Mouse (Mus musculus) megakaryocyte-erythroid progenitor cell, adult 5-6 weeks (primary cell): Measurements from ENCODE around the gene Krtap19-5. TPM values are rescaled to one million over a fixed set of nuclear protein-coding genes. Genes with fewer than 3 reads are reported as not detected.

Experiments
- ATAC-seq: replicated peaks from 2 replicates; pipeline ENCODE4 v1.8.0; 2016; ENCODE audit warnings: mild to moderate bottlenecking, inconsistent platforms; ENCODE audit not compliant: severe bottlenecking, poor library complexity, low FRiP score, low TSS enrichment
- total RNA-seq, 2 experiments: library from RNA; stranded (forward) in 1 of 2; stranded (reverse) in 1 of 2; fragments of 200-1000, 215-1000 nt in 1 of 2; fragments of >200 nt in 1 of 2; fragmentation: Nextera tagmentation in 1 of 2; gene quantifications; 2 replicates each; pipeline ENCODE4 v1.2.3; 2014 to 2017

Gene Krtap19-5
- total RNA-seq (2014; fragmentation: Nextera tagmentation) = not detected in 2 replicates
- not detected in 2 replicates for total RNA-seq (2017)

- ATAC-seq = no peak
These were observed at the start of gene Krtap19-5 for GRCm38 (mm10) chr16:88896357-88896756. Gene Krtap19-5, minus strand, starts transcription at chr16:88896457.

- no peak for ATAC-seq
These were observed 44.8 kb upstream of the Krtap19-5 start for GRCm38 (mm10) chr16:88941106-88941505.

GRCm38 (mm10) chr16:88938252-88938651 lies 42.0 kb upstream of the Krtap19-5 start:
- ATAC-seq = no peak

- ATAC-seq = no peak
These were observed 35.9 kb upstream of the Krtap19-5 start, which contains the start of gene Krtap19-9b for GRCm38 (mm10) chr16:88932165-88932564. Gene Krtap19-9b, minus strand, starts transcription at chr16:88932265.

- ATAC-seq = no peak
These were observed 9.4 kb downstream of the Krtap19-5 start for GRCm38 (mm10) chr16:88886870-88887269.

- ATAC-seq = no peak
These were observed 11.3 kb downstream of the Krtap19-5 start, which contains the start of gene Krtap19-4 for GRCm38 (mm10) chr16:88884989-88885388. Gene Krtap19-4, minus strand, starts transcription at chr16:88885089.

- no peak for ATAC-seq
These were observed 18.3 kb downstream of the Krtap19-5 start, which contains the start of gene Krtap19-3 for GRCm38 (mm10) chr16:88877938-88878337. Gene Krtap19-3, minus strand, starts transcription at chr16:88878038.

- ATAC-seq = no peak
These were observed 22.1 kb downstream of the Krtap19-5 start, which contains the start of gene Krtap19-2 for GRCm38 (mm10) chr16:88874169-88874568. Gene Krtap19-2, minus strand, starts transcription at chr16:88874269.

GRCm38 (mm10) chr16:88869311-88869710 lies 26.9 kb downstream of the Krtap19-5 start, which contains the start of gene Krtap19-1:
Gene Krtap19-1, minus strand, starts transcription at chr16:88869411.
- ATAC-seq = no peak

- no peak for ATAC-seq
These were observed 31.3 kb downstream of the Krtap19-5 start for GRCm38 (mm10) chr16:88864887-88865407.

- no peak for ATAC-seq
These were observed 44.8 kb downstream of the Krtap19-5 start for GRCm38 (mm10) chr16:88851450-88851849.

- no peak for ATAC-seq
These were observed 47.7 kb downstream of the Krtap19-5 start for GRCm38 (mm10) chr16:88848558-88848957.

- ATAC-seq = no peak
These were observed 48.9 kb downstream of the Krtap19-5 start for GRCm38 (mm10) chr16:88847363-88847762.

Other genes starting within 250 kb of the Krtap19-5 start
- not detected in 2 replicates for gene Krtap26-1, start 248.7 kb downstream of the Krtap19-5 start, total RNA-seq (2014; fragmentation: Nextera tagmentation)
- gene Krtap26-1, start 248.7 kb downstream of the Krtap19-5 start, total RNA-seq (2017) = not detected in 2 replicates
- gene Krtap27-1, start 224.8 kb downstream of the Krtap19-5 start, total RNA-seq (2014; fragmentation: Nextera tagmentation) = not detected in 2 replicates
- gene Krtap27-1, start 224.8 kb downstream of the Krtap19-5 start, total RNA-seq (2017) = not detected in 2 replicates
- not detected in 2 replicates for gene 2310061N02Rik, start 188.5 kb downstream of the Krtap19-5 start, total RNA-seq (2014; fragmentation: Nextera tagmentation)
- gene 2310061N02Rik, start 188.5 kb downstream of the Krtap19-5 start, total RNA-seq (2017) = not detected in 2 replicates
- not detected in 2 replicates for gene Krtap13-1, start 167.6 kb downstream of the Krtap19-5 start, total RNA-seq (2014; fragmentation: Nextera tagmentation)
- not detected in 2 replicates for gene Krtap13-1, start 167.6 kb downstream of the Krtap19-5 start, total RNA-seq (2017)
- gene Krtap13, start 144.8 kb downstream of the Krtap19-5 start, total RNA-seq (2014; fragmentation: Nextera tagmentation) = not detected in 2 replicates
- not detected in 2 replicates for gene Krtap13, start 144.8 kb downstream of the Krtap19-5 start, total RNA-seq (2017)
- gene 2310034C09Rik, start 137.6 kb downstream of the Krtap19-5 start, total RNA-seq (2014; fragmentation: Nextera tagmentation) = not detected in 2 replicates
- not detected in 2 replicates for gene 2310034C09Rik, start 137.6 kb downstream of the Krtap19-5 start, total RNA-seq (2017)
- gene 2310057N15Rik, start 122.3 kb downstream of the Krtap19-5 start, total RNA-seq (2014; fragmentation: Nextera tagmentation) = not detected in 2 replicates
- gene 2310057N15Rik, start 122.3 kb downstream of the Krtap19-5 start, total RNA-seq (2017) = not detected in 2 replicates
- gene Gm5965, start 118.6 kb downstream of the Krtap19-5 start, total RNA-seq (2014; fragmentation: Nextera tagmentation) = not detected in 2 replicates
- not detected in 2 replicates for gene Gm5965, start 118.6 kb downstream of the Krtap19-5 start, total RNA-seq (2017)
- gene Gm20741, start 84.2 kb downstream of the Krtap19-5 start, total RNA-seq (2014; fragmentation: Nextera tagmentation) = not detected in 2 replicates
- gene Gm20741, start 84.2 kb downstream of the Krtap19-5 start, total RNA-seq (2017) = not detected in 2 replicates
- not detected in 2 replicates for gene Krtap15, start 76.2 kb downstream of the Krtap19-5 start, total RNA-seq (2014; fragmentation: Nextera tagmentation)
- gene Krtap15, start 76.2 kb downstream of the Krtap19-5 start, total RNA-seq (2017) = not detected in 2 replicates
- not detected in 2 replicates for gene Krtap14, start 70.3 kb downstream of the Krtap19-5 start, total RNA-seq (2014; fragmentation: Nextera tagmentation)
- gene Krtap14, start 70.3 kb downstream of the Krtap19-5 start, total RNA-seq (2017) = not detected in 2 replicates
- gene Krtap19-1, start 27.0 kb downstream of the Krtap19-5 start, total RNA-seq (2014; fragmentation: Nextera tagmentation) = not detected in 2 replicates
- not detected in 2 replicates for gene Krtap19-1, start 27.0 kb downstream of the Krtap19-5 start, total RNA-seq (2017)
- gene Krtap19-2, start 22.2 kb downstream of the Krtap19-5 start, total RNA-seq (2014; fragmentation: Nextera tagmentation) = not detected in 2 replicates
- not detected in 2 replicates for gene Krtap19-2, start 22.2 kb downstream of the Krtap19-5 start, total RNA-seq (2017)
- gene Krtap19-3, start 18.4 kb downstream of the Krtap19-5 start, total RNA-seq (2014; fragmentation: Nextera tagmentation) = not detected in 2 replicates
- not detected in 2 replicates for gene Krtap19-3, start 18.4 kb downstream of the Krtap19-5 start, total RNA-seq (2017)
- gene Krtap19-4, start 11.4 kb downstream of the Krtap19-5 start, total RNA-seq (2014; fragmentation: Nextera tagmentation) = not detected in 2 replicates
- gene Krtap19-4, start 11.4 kb downstream of the Krtap19-5 start, total RNA-seq (2017) = not detected in 2 replicates
- gene Krtap19-9b, start 35.8 kb upstream of the Krtap19-5 start, total RNA-seq (2014; fragmentation: Nextera tagmentation) = not detected in 2 replicates
- not detected in 2 replicates for gene Krtap19-9b, start 35.8 kb upstream of the Krtap19-5 start, total RNA-seq (2017)
- gene Krtap16-3, start 66.4 kb upstream of the Krtap19-5 start, total RNA-seq (2014; fragmentation: Nextera tagmentation) = not detected in 2 replicates
- not detected in 2 replicates for gene Krtap16-3, start 66.4 kb upstream of the Krtap19-5 start, total RNA-seq (2017)
- gene Krtap22-2, start 114.3 kb upstream of the Krtap19-5 start, total RNA-seq (2014; fragmentation: Nextera tagmentation) = not detected in 2 replicates
- not detected in 2 replicates for gene Krtap22-2, start 114.3 kb upstream of the Krtap19-5 start, total RNA-seq (2017)
- gene Gm10229, start 118.8 kb upstream of the Krtap19-5 start, total RNA-seq (2014; fragmentation: Nextera tagmentation) = not detected in 2 replicates
- not detected in 2 replicates for gene Gm10229, start 118.8 kb upstream of the Krtap19-5 start, total RNA-seq (2017)
- gene Krtap6-1, start 135.2 kb upstream of the Krtap19-5 start, total RNA-seq (2014; fragmentation: Nextera tagmentation) = not detected in 2 replicates
- not detected in 2 replicates for gene Krtap6-1, start 135.2 kb upstream of the Krtap19-5 start, total RNA-seq (2017)
- gene Gm10228, start 145.0 kb upstream of the Krtap19-5 start, total RNA-seq (2014; fragmentation: Nextera tagmentation) = not detected in 2 replicates
- not detected in 2 replicates for gene Gm10228, start 145.0 kb upstream of the Krtap19-5 start, total RNA-seq (2017)
- gene Krtap6-5, start 151.4 kb upstream of the Krtap19-5 start, total RNA-seq (2014; fragmentation: Nextera tagmentation) = not detected in 2 replicates
- not detected in 2 replicates for gene Krtap6-5, start 151.4 kb upstream of the Krtap19-5 start, total RNA-seq (2017)
- not detected in 2 replicates for gene 1110025L11Rik, start 167.5 kb upstream of the Krtap19-5 start, total RNA-seq (2014; fragmentation: Nextera tagmentation)
- gene 1110025L11Rik, start 167.5 kb upstream of the Krtap19-5 start, total RNA-seq (2017) = not detected in 2 replicates
- not detected in 2 replicates for gene Krtap6-3, start 187.6 kb upstream of the Krtap19-5 start, total RNA-seq (2014; fragmentation: Nextera tagmentation)
- not detected in 2 replicates for gene Krtap6-3, start 187.6 kb upstream of the Krtap19-5 start, total RNA-seq (2017)
- not detected in 2 replicates for gene Gm6358, start 244.4 kb upstream of the Krtap19-5 start, total RNA-seq (2014; fragmentation: Nextera tagmentation)
- gene Gm6358, start 244.4 kb upstream of the Krtap19-5 start, total RNA-seq (2017) = not detected in 2 replicates